In genomic region chr6:85346028-85346634, GRCm38 (mm10) we compare ENCODE assay signal across 9 mouse cellular contexts. TPM values are rescaled to one million over a fixed set of nuclear protein-coding genes. Genes with fewer than 3 reads are reported as not detected.
DNase-seq lines count a peak whose midpoint lies in the region; ATAC-seq lines count a peak whose summit lies in the region.
"Had no signal": no experiment of that assay in that cellular context is flagged by ENCODE, and none has a peak within 500 bp of the region (broad histone marks: within the 10 kb centered on the region; RNA-seq: fewer than 3 reads in every experiment).

No protein-coding gene starts in this region.

- DNase-seq in ES-CJ7 (ENCODE audit: low read depth, low spot score), result peak; percentile 96
- DNase-seq in c-Kit-positive CD71-positive TER-119-positive erythroid progenitor cells, embryonic 14.5 days (ENCODE audit: low spot score), result peak; percentile 79
- DNase-seq in heart, postnatal 25 days (ENCODE audit: low spot score), result peak; percentile 60
- DNase-seq in large intestine, adult 2 months (ENCODE audit: low read depth, low spot score), result peak; percentile 84
- DNase-seq in lung, adult 18-20 months, result peak; percentile 79 to 84
- DNase-seq in testis, postnatal 14 days (ENCODE audit: low spot score), result peak; percentile 72

- intact Hi-C loops in heart, postnatal 25 days (cut with DNase I), result loop anchor here (1.0 to 2.0 kb wide), 2 partner anchors 34 to 45 kb away; no protein-coding TSS in a partner anchor

- 38% methylated on average over 6 of the region's 6 CpGs for WGBS in forebrain, embryonic 13.5 days
- 42% methylated on average over 6 of the region's 6 CpGs for WGBS in large intestine, adult 2 months

- H3K4me3 ChIP-seq in forebrain, embryonic 13.5 days, result no peak overlapping the region
- H3K4me3 ChIP-seq: limb, embryonic 15.5 days had no signal

- H3K27ac ChIP-seq in forebrain, embryonic 13.5 days, result no peak overlapping the region
- H3K27ac ChIP-seq: limb, embryonic 15.5 days had no signal

- H3K36me3 ChIP-seq in forebrain, embryonic 13.5 days (ENCODE audit: poor library complexity, severe bottlenecking), result peaks cover 15% of the 10 kb centered on the region; the same call in 1 of the 2 replicates

- no peaks in the 10 kb centered on the region for H3K4me1 ChIP-seq in forebrain, embryonic 13.5 days

- 0 out of 2 replicates have a peak, but pooled peaks cover 2% of the 10 kb centered on the region for H3K27me3 ChIP-seq in forebrain, embryonic 13.5 days
- H3K27me3 ChIP-seq: limb, embryonic 15.5 days had no signal

- peak; percentile 83 for ATAC-seq in forebrain, embryonic 13.5 days
- peak; percentile 81 for ATAC-seq in neutrophil, adult 5-6 weeks (ENCODE audit: extremely low read depth, insufficient number of reproducible peaks, low FRiP score, poor library complexity, severe bottlenecking)

- H3K9me3 ChIP-seq in forebrain, embryonic 13.5 days (replicated peaks), result no peaks in the 10 kb centered on the region
- H3K9me3 ChIP-seq: limb, embryonic 15.5 days had no signal

- no peak overlapping the region for H3K9ac ChIP-seq in forebrain, embryonic 13.5 days
- H3K9ac ChIP-seq: limb, embryonic 15.5 days had no signal

- no peak overlapping the region for H3K4me2 ChIP-seq in forebrain, embryonic 13.5 days
- H3K4me2 ChIP-seq: limb, embryonic 15.5 days had no signal

RNA-seq across cellular contexts. Expression of gene Sfxn5, which starts 12.9 kb away (rescaled TPM):
- 20.9 and 22.7 TPM in 2 replicates for polyA plus RNA-seq in forebrain, embryonic 13.5 days (2015; fragmentation: Nextera tagmentation; extraction: Ambion mirVana)
- 1 to 10 TPM; 4.6 to 4.8 TPM for total RNA-seq in heart, postnatal 25 days (2021)
- 1.2 and 1.3 TPM in 2 replicates for polyA plus RNA-seq in large intestine, adult 2 months (2012; rRNA removed)
- 104 and 118 TPM in 2 replicates for total RNA-seq in neutrophil, adult 5-6 weeks (2017)

RNA-seq across cellular contexts. Expression of gene Rab11fip5, which starts 28.3 kb away (rescaled TPM):
- 7.1 and 8.5 TPM in 2 replicates for polyA plus RNA-seq in forebrain, embryonic 13.5 days (2015; fragmentation: Nextera tagmentation; extraction: Ambion mirVana)
- 10 to 100 TPM; 59.9 to 68.6 TPM for total RNA-seq in heart, postnatal 25 days (2021)
- 3.3 and 4.0 TPM in 2 replicates for polyA plus RNA-seq in large intestine, adult 2 months (2012; rRNA removed)
- total RNA-seq in neutrophil, adult 5-6 weeks (2017), result 10.8 and 10.9 TPM in 2 replicates

Comparison
In these comparisons a context has a peak if more than half of its experiments do, and no peak if none do; other contexts are left out.
1. RNA of gene Sfxn5, which starts 12.9 kb away (total RNA-seq): 104 to 118 TPM in neutrophil, adult 5-6 weeks; 4.6 to 4.8 TPM in heart, postnatal 25 days; every median in the first group is over 10 times any median in the second.
2. Peak in every context shown above with its lines, with median percentiles within 50 percentile points of each other: DNase-seq.